Mouse (Mus musculus) effector memory CD4-positive, alpha-beta T cell, adult 5 months (primary cell): ENCODE measurements around the gene Hspb7. TPM values are rescaled to one million over a fixed set of nuclear protein-coding genes. Genes with fewer than 3 reads are reported as not detected.

Experiments used
- polyA plus RNA-seq: library from polyadenylated mRNA; unstranded; fragments of 100-300 nt; shearing (Covaris generic); gene quantifications from one replicate; pipeline ENCODE4 v1.2.1, GENCODE M21; 2017

Hspb7 gene
- not detected for polyA plus RNA-seq

DNA sequence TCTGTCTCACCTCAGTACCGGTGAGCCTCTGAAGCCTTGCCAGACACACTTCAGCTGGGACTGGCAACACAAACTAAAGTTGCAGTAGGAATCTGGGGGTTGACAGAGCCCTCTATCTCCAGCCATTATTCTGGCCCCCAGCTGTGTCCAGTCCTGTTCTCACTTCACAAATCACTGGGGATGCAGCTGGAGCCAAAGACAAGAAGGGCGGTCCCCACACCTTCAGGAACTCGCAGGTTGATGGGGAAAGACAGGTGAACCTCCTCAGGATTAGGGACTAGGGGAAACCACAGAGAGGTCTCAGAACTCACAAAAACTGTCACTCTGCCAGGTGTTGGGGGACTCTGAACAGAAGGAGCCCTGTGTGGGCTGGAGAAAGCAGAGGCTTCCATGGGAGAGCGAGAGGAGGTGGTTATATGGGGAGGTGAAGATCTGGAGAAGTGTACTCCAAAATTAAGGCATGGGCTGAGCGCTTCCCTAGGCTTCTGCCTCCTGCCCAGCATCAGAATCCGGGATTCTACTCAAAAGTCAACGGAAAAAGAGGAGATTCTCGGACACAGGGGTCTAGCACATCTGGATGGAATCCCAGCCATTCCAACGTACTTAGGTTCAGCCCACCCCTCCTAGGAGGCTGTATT, at the start of gene Hspb7:
Gene Hspb7 (plus strand): TSS at position 588 of the 638 bp plus-strand sequence.

DNA sequence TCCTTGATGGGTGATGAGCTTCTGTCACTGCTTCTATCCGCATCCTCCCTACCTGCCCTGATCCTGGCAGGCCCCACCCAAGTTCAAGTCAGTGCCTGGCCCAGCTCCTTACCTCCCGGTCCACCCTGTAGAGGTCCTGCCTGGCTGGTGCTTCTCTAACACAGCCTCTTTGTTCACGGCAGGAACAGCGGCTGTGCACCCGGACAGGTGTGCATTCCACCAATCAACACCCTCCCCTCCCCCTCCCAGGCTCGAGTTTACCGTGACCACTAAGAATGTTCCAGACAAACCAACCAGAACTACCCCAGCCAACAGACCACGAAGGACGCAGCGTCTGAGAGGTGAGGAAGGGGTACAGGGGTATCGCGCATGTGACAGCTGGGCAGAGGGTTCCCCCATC, 22.0 kb upstream of the Hspb7 start, which contains the start of gene Clcnka:
Gene Clcnka (minus strand): TSS at position 180 of the 400 bp plus-strand sequence.

DNA sequence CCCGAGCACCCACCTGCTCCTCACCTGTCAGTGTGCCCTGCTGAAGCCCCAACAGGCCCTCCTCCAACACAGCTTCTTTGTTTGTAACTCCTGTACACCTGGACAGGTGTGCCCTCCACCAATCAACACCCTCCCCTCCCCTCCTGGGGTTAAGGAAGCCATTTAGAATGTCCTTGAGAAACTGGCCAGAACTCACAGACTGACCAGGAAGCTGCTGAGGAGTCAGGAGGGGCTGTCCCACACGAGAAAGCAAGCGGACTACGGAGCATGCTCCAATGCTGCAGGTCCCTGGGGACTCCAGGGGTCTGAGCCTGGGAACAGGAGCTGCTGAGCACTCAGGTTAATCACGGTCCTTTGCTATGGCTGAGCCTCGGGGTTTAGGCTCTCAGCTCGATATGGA, 4.7 kb upstream of the Hspb7 start, which contains the start of gene Clcnkb:
Gene Clcnkb (minus strand): TSS at position 91 of the 400 bp plus-strand sequence.

DNA sequence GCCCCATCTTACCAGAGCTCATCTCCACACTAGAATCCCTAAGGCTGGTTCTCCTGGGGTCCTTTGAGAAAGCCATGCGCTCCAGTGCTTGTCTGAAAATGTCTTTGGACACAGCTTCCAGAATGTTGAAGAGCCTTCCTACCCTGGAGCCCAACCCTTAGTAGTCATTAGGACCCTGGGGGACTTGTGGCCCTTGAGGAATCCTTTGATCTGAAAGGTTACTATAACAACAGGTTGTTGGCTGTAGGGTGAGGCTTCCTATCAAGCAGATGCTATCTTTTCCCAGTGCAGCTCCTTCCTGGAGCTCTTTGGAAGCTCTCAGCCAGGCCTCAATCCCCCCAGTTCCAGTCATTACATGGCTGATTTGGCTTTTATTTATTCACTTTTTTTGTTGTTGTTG, 15.4 kb downstream of the Hspb7 start, which contains the start of gene Srarp:
Gene Srarp (minus strand): TSS at position 132 of the 400 bp plus-strand sequence.

DNA sequence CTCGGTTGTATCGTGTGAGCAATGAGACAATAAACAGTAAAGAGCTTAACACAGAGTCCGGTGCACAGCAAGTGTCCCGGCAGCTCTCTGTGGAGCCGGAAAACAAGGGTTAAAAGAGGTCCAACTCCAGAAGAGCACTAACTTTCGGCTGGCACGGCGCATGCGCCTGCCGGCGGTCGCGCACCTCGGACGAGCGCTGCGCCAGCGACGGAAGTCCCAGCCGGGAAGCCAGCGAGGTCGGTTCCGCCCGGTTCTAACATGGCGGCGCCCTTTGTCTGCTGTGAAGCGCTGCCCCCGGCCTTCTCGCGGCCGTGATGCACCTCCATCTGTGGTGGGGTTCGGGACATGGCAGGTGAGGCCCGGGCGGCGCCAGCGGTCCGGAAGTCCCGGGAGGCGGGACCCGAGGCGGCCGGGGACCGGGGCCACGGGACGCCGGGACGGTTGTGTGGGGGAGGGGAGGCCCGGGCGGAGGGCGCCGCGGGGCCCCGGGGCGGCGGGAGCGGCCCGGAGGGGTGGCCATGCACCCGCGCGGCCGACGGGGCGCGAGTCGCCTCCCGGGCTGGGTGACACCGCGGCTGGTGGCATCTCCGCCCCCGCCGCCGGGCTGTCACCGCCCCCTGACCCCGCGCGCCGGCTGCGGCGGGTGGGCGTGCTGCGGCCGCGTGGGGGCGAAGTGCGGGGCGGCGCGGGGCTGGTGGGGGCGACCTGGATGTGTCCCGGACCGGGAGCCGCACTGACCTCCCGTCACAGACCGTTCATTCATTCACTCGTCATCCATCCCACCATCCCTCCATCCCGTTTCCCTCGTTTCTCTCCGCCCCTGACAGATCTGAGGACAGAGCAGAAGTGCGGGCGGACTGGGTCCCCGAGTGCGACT, 24.1 kb downstream of the Hspb7 start, which contains the start of gene Zbtb17:
Gene Zbtb17 (plus strand): TSS at position 204 of the 877 bp plus-strand sequence.

Other genes starting within 250 kb of the Hspb7 start
- gene Rsg1, start 206.8 kb upstream of the Hspb7 start, polyA plus RNA-seq, result 2.1 TPM
- not detected for gene Arhgef19, start 181.3 kb upstream of the Hspb7 start, polyA plus RNA-seq
- gene Epha2, start 119.5 kb upstream of the Hspb7 start, polyA plus RNA-seq, result not detected
- not detected for gene Fam131c, start 52.6 kb upstream of the Hspb7 start, polyA plus RNA-seq
- gene Clcnka, start 22.1 kb upstream of the Hspb7 start, polyA plus RNA-seq, result not detected
- not detected for gene Clcnkb, start 4.8 kb upstream of the Hspb7 start, polyA plus RNA-seq
- gene Srarp, start 15.3 kb downstream of the Hspb7 start, polyA plus RNA-seq, result not detected
- 37.9 TPM for gene Zbtb17, start 23.9 kb downstream of the Hspb7 start, polyA plus RNA-seq
- 30.0 TPM for gene Spen, start 117.8 kb downstream of the Hspb7 start, polyA plus RNA-seq
- gene Fblim1, start 185.3 kb downstream of the Hspb7 start, polyA plus RNA-seq, result not detected
- gene Tmem82, start 197.9 kb downstream of the Hspb7 start, polyA plus RNA-seq, result 0.29 TPM
- not detected for gene Slc25a34, start 203.0 kb downstream of the Hspb7 start, polyA plus RNA-seq
- gene Plekhm2, start 244.1 kb downstream of the Hspb7 start, polyA plus RNA-seq, result 9.1 TPM